Mouse (Mus musculus): Measurements from ENCODE around the gene Ifih1.

Gene Ifih1

DNA sequence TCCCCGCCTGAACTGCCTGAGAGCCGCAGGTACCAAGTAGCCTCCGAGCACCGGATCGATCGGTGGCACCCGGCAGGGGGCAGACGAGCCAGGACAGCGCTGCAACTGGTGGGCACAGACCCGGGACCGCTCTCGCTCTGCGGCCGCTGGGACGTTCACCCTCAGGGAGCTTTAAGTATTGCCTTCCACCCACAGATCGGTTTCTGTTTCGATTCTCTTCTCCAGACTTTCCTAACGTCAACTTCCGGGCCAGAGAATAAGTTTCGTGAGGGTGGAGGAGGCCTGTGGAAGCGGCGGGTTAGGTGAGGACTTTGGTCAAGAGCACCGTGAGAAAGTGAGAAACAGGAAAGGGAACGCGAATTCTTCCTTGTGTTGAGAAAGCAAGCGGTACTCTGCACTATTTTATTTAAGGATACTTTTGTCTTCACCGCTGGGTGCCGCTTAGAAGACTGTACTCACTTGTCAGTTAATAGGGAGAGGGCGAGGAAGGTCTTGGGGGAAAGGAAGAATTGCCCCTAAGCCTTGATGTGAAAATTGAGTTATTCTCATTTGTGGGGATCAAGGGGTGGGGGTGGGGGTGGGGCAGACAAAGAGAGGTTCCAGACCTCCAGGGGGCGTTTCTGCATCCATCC lies at the start of gene Ifih1:
TSS of gene Ifih1 (minus strand) at position 242 of the 632 bp plus-strand sequence.
- peak; percentile 84 for DNase-seq (ENCODE audit: low read depth)

DNA sequence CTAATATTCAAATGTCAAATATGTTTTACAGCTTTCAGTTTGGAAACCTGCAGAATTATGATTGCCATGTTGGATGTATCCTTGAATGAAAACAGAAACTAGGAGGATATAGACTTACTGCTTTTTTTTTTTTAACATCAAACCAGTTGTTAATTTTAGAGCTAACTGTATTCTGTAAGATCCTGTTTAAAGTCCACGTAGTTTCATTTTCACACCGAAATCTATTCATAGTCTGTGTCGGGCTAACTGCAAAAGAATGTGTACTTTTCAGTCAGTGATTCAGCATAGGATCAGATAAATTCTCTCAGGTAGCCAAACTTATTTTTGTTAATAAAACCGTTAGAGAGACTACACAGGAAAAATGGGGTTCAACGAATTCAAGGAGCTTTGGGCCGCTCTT lies 39.9 kb upstream of the Ifih1 start:
- no peak for DNase-seq (ENCODE audit: low read depth)

DNA sequence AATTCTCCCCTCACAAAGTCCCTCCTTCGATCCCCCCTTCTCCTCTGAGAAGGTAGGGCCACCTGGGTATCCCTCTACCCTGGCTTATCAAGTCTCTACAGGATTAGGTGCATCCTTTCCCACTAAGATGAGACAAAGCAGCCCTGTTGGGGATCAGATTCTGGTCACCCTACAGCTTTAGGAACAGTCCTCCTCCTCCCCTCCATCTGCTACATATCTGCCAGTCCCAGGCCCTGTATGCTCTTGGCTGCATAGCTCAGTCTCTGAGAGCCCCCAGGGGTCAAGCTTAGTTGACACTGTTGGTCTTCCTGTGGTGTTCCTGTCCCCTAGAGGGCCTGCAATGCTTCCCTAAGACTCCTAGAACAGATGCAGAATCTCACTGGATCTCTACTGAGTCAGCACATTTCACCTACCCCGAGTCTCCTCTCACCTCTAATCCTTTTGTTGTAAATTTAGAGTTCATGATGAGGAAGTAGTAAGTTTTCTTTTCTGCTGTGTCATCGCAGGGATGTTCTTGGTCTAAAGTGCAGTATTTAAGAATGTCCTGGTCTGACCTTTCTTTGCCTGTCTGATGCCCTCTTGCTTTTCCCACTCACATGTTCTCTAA lies 39.0 kb upstream of the Ifih1 start:
- no peak for DNase-seq (ENCODE audit: low read depth)

DNA sequence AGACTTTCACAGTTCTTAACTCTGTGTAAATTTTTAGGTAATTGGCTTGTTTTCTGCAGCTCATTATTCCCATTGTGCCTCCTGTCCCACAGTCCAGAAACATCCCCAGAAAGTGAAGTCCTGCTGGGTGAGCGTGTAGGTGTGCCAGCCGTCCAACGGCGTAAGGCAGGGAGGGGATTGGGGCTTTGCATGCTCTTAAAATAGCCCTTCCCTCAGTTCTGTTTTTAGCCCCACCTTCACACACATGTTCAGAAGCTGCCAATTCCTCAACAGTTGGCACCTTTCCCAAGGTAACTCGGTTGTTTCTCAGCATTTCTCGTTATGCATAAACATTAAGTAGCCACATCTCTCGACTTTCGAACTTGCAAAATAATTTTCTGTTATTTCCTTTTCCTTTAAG lies 35.6 kb upstream of the Ifih1 start:
- DNase-seq (ENCODE audit: low read depth), result no peak

DNA sequence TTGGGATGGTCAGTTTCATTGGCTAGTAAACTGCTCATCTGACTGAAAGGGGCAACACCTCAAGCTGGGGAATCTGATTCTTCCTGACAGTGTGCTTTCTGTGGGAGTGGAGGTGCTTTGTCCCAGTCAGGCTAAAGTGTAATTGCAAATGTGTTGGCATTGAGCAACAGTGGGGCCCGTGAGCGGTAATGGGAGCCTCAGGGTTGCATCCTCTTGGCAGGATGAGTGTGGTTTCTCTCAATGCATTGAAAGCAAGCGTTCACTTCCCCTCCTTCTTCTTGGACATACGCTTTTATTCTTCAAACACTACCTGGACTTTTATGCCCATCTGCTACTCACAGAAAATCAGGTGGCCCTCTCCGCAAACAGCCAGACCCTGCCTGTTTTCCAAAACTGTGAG lies 26.7 kb upstream of the Ifih1 start:
- no peak for DNase-seq (ENCODE audit: low read depth)

DNA sequence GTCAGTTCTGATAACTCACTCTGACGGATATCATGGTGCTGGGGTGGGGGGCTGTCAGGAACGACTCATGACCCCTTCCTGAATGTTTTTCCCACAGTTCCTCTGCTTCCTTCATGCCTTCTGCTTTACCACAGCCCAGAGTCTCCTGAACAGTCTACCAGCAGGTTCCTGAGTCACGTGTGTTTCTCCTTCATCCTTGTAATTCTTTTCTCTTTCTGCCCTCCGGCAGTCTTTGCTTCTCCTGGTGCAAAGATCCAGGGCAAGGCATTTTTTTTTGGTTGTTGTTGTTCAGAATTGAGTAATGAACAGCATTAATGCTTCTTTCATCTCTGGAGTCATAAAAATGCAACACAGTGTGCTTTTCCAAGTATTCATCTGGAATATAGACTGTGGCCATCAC lies 24.7 kb upstream of the Ifih1 start:
- DNase-seq (ENCODE audit: low read depth), result no peak

DNA sequence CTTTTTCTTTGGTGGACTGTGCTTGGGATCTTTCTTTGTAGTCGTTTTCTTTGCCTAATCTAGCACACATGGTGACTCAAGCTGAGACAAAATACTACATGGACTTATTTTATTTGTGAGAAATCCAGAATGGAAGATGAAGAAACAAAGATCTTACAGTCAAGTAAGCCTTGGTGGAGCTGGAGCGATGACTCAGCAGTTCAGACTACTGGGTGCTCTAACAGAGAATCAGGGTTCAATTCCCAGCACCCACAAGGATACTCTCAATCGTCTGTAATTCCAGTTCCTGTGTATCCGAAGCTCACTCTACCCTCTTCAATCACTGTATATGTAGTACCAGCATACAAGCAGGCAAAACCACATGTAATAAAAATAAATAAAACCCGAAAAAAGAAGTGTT lies 24.2 kb upstream of the Ifih1 start:
- DNase-seq (ENCODE audit: low read depth), result no peak

DNA sequence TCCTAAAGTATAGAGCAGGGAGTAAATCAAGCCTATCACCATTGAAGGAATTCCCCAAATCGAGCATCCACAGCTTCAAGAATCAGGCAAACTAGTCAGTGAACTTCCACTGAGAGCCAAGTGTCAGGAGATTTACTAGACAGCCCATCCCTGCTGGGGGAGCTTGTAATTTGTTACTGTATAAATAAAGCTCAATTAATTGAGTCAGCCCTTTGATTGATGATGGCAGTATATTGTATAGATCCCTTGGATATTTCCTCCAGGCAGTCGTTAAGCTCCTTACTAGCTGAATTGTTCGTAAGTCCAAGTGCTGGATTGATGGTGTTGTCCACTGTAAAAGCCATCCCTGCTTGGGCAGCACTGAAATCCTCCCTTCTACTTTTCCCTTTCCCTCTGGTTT lies 23.8 kb upstream of the Ifih1 start:
- no peak for DNase-seq (ENCODE audit: low read depth)

DNA sequence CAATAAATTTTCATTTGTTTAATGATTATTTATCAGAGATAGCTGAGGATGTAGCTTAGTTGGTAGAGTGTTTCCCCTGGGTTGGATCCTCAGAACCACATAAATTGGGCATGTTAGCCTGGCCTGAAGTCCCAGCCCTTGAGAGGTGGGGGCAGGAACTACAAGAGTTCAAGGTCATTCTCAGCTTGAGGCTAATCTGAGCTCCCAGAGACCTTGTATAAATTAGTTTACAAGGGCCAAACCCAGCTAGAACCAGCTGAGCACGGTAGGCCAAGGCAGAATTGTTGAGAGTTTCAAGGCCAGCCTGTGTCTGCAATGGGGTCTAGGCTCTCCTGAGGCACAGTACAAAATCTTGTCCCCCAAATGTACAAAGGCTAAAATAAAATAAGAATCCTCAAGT lies 19.5 kb upstream of the Ifih1 start:
- DNase-seq (ENCODE audit: low read depth), result no peak

DNA sequence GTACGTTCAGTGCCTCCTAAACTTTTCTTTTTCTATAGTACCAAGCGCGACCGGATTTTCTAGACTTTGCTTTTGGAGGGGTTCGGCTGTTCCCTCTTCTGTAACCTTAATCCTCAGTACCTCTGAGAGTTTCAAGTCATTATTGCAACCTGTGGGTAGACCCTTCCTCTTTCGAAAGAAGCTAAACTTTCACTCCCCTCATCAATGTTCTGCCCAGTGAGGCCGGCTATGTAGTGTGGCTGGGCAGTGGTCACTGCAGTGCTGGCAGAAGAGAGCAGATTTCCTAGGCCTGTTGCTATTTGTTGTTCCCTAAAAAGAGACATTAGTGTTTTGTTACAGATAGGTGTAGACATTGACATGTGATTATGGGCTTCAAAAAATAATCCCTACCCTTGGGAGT lies 18.8 kb upstream of the Ifih1 start:
- no peak for DNase-seq (ENCODE audit: low read depth)

DNA sequence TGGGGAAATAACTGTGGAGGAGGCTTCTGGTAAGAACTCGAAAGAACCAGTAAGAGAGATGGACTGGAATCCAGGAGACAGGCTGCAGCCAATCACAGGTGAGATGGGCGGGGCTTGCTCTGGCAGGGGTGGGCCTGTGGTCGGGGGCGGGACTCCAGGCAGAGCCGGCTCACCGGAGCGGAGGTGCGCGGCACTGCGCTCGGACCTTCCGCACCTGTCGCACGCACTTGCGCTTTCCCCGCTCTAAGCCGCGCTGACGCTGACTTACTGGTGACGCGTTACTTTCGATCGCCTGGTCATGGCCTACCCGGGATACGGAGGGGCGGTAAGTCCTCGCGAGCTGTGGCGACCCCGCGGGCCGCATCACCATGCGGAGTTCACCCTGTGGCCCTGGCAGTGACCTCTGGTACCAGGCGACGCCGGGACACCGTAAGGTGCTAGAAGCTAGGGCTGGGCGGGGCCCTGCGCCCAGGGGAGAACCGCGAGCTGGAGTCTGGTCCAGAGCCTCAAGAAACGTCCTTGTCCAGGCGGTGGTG lies 18.1 kb upstream of the Ifih1 start, which contains the start of gene Gca:
TSS of gene Gca (plus strand) at position 151 of the 536 bp plus-strand sequence.
- DNase-seq (ENCODE audit: low read depth), result peak; percentile 83

DNA sequence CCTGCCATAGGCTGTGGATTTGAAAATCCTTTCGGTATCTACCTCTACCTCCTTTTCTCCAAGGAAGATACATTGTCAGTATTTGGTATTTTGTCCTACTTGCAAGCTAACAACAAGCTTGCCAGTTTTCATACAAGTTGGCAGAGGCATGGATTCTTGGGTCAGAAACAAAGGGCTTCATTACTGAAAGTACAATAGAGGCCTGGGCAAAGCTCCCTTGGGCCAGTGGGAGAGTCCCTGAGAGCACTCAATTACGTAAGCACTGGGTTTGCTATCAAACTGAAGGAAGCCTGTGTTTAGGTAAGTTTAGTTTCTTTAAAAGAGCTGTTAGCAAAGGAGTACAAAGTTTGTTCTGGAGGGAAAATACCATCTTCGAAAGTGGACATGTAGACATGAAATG lies 16.5 kb upstream of the Ifih1 start:
- DNase-seq (ENCODE audit: low read depth), result no peak

DNA sequence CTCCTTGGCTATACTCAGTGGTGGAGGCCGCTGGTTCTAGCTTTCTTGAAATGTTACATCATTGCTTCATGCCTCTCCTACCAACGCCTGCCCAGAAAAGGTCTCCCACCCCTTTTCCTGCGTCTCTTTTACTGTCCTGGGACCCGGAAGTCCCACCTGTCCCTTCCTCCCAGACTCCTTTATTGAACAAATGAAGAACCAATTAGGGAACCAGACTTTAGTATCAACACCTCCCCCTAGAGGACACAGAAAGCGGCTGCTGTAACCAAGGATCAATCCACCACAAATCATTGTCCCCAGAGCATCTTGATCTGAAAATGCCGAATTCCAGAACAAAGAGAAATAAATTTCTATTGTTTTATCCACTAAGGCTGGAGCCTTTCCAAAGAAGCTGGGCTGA lies 14.5 kb upstream of the Ifih1 start:
- peak; percentile 16 for DNase-seq (ENCODE audit: low read depth)

DNA sequence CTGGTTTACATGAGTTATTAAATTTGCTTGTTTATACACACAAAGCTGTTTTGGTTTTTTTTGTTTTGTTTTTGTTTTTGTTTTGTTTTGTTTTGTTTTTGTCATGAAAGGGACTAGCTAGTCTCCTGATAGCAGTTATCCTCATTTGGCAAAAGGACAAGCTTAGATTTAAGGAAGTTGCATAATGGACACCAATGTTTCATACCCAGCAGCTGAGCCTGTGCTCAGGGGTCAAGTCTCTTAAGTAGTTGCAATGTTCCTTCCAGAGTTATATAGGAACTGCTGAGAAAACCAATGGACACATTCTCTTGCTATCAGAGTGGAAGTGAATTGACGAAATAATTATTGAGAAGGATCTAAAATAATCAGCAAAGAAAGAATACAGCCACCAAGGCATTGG lies 10.0 kb upstream of the Ifih1 start:
- DNase-seq (ENCODE audit: low read depth), result no peak

DNA sequence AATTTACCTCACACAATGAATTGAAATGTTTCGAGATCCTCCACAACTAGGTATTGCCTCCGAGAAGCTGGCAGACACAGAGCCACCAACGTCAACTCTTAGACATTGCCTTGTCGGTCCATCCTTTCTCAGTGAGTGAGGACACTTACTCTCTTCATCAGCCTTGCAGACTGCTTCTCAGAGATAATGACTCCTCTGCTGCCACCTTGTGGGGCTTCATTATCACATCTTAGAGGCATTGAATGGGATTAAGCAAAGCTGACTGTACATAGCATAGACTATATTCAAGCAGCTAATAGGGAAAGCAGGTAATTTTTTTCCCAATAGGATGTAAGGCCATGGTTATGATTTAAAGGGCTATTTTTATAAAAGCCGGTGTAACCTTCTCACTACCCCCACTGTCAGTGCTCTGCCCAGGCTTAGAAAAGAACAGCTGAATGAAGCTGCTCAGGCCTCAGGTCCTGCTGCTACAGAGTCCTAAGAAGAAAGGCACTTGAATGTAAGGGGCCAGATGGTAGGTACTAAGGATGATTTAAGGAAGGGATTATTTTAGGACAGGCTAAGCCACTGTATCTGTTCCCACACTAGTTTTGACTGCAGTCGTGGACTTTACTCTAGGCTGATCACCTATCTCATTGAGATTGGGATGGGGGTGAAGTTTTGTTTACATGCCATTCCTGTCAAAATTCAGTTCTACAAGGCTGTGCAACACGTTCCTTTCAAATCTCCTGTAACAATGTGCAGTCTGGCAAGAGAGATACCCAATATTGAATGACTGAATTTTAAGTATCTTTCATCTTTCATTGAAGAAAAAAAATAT lies 8.7 kb upstream of the Ifih1 start:
- peak; percentile 74 for DNase-seq (ENCODE audit: low read depth)

DNA sequence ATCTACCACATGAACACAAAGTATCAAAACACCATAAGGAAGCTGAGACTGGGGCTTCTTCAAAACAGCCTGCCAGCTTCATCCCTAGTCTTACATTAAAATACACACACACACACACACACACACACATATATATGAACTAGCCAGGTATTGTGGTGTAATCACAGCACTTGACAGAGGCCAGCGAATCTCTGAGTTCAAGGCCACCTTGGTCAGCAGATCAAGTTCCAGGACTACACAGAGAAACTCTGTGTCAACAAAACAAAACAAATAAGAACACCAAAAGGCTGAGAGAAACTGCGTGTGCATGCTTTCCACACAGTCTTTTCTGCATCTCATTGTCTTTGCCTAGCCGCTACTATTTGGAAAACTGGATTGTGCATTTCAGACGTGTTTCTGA lies 6.4 kb upstream of the Ifih1 start:
- DNase-seq (ENCODE audit: low read depth), result no peak

DNA sequence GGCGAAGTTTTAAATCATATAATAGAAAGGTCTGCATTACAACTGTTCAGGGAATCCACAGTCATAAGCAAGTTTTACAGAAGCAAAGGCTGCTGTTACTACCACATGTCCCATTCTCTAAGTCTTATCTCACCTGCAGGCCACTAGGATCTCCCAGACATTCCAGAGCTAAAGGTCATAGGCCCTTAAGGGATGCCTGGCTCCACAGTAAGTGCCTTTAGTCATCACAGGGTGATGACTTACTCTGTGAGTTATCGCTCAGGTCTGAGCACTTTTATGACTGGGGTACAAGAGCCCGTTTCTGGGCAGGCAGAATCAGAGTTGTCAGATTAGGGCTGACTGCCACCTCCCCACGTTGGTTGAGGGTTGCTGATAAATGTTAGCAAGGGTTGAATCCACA lies 5.8 kb upstream of the Ifih1 start:
- DNase-seq (ENCODE audit: low read depth), result no peak

DNA sequence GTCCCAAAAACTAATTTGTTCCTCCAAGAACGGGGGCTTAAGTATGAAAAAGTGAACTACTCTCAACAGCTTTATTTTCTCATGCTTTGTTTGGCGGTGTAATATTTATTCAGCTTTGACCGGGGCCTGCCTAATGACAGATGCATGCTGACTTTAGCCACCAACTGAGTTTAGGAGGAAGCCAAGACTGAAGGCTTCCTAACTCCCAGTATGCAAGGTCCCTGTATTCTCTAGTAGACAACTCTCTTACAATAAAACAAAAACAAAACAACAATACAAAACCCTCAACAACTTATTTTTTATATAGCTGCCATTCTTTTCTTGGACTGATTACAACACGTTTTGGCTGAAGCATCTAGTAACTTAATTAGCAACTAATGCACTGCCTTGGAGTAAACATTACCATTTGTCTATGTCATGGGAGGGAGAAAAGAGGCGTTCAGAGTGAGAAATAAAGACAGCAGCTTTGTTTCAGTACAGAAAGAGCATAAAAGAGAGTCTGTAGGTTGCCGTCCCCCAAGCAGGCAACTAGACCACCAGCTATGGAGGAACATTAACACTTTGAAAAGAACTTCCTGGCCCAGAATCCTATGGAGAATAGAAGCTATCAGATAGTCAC lies 725 bp upstream of the Ifih1 start:
- DNase-seq (ENCODE audit: low read depth), result peak; percentile 12

DNA sequence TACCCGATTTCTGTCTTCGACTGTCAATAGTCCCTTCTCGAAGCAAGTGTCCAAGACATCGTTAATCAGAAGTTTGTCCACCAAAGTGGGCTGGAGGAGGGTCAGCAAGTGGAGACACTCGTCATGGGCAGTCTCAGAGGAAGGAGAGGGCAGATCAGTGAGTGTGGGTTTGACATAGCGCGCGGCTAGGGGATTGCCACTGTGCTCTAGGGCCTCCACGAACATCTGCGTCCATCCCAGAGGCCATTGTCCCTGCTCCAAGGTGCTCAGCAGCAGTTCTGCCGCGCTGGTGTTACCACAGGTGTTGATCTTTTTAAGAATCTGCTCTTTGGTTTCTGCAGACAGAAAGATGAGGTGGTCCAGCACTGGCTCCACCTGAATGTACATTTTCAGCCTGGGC lies 580 bp downstream of the Ifih1 start:
- DNase-seq (ENCODE audit: low read depth), result no peak

DNA sequence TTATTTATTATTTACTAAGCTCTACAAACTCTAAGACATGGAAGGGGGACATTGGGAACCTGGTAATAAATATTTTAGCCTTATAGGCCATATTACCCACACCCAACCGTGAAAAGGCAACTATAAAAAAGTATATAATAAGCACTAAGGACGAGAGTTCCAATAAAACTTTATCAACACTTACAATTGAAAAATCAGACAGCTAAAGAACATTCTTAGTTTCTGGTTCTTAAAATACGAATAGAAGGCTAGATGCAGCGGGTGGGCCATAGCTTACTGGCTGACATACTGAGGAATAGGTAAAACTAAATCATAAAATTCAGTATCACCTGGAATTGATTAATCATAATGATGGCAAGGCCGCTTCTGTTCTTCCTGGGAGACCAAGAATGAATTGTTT lies 1.2 kb downstream of the Ifih1 start:
- DNase-seq (ENCODE audit: low read depth), result no peak

DNA sequence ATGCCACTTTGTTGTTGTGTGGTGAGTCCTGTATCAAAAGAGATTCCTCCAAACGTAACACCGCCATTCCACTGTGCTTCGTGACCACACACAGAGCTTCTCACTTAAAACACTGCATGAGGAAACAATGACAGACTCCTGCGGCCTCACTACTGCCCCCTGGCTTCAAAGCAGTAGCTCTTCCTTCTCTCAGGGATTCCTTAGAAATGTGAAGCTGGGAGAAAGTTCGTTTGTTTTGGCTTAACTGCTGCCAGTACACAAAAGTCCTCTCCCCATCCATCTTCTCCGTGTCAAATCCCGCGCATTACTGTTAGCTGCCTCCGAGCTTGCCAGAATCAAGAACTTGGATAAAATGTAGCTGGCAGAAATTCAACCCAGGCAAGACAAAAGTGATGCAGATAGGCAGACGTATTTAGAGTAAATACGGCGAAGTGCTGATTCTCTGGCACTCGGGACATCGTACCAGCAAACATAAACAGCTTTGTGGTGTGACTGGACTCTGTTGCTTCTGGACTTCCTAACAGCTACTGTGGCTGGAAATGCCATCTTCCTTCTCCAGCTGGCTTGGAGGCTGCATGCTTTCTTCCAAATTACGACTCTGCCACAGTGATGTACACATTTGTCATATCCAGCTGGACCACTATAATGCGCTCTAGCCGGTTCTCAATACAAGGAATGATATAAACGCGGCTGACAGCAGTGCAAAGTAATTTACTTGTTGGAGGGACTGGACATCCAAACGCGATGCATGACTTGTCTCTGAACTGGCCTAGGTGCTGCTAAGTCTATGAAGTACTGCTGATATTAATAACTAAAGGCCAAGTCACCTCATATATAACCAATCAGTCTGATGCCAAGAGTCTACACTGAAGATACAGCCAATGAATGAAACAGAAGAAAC lies 2.4 kb downstream of the Ifih1 start:
- DNase-seq (ENCODE audit: low read depth), result peak; percentile 81

DNA sequence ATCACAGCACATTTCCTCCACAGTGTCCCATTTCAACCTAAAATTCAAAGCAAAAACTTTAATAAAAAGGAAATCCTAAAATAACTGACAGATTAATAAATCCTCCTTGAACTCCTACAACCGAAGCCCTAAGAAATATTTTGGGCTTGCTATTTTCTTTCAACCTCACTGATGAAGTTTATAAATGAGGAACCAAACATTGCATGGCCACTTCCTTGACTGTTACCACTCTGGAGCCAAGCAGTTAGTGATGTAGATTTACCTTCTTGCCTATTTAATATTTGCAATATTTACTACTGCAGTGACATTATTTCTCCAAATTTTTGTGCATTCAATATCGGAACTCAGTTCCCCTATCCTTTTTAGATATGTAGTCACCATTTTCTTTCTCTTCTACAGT lies 6.2 kb downstream of the Ifih1 start:
- DNase-seq (ENCODE audit: low read depth), result no peak
